Mouse (Mus musculus): ENCODE measurements at regions not wholly inside any gene's neighbourhood (a gene's known extent, or its start where the extent isn't known, plus 50 kb on each side); places are given as distances from the start of the nearest gene placed in this dataset.

DNA sequence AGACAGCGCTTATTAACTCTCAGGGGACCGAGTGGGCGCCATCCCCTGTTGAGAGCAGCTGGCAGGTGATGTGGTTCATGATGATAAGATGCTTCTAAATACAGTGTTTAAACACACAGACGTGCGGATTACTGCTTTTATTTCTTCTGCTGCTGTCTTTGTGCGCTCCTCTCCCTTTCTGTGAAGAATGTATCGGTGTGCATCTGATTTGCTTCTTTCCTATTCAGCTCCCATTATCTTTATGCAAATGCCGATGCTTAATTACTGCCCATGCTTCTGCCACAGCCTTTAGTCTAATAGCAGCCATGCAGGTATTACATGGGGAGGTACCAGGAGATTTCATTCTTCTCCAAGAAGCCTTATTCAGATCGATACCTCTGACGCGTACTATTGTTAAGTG, 240.6 kb upstream of the Smlr1 start:
- Histone ChIP-seq H3K4me1 (no peaks in the 10 kb centered on the region), H3K36me3 (no peaks in the 10 kb centered on the region), H3K4me3 (no peak overlapping the region), H3K9ac (no peak overlapping the region), H3K27me3 (replicated peaks) (no peaks in the 10 kb centered on the region), H3K9me3 (no peaks in the 10 kb centered on the region), H3K4me2 (no peak overlapping the region), H3K27ac (replicated peaks) (no peak overlapping the region)
- WGBS, result 79% methylated on average over 11 of the region's 11 CpGs
- ATAC-seq (ENCODE audit: extremely low read depth, insufficient number of reproducible peaks, low FRiP score, low TSS enrichment), result no peak

DNA sequence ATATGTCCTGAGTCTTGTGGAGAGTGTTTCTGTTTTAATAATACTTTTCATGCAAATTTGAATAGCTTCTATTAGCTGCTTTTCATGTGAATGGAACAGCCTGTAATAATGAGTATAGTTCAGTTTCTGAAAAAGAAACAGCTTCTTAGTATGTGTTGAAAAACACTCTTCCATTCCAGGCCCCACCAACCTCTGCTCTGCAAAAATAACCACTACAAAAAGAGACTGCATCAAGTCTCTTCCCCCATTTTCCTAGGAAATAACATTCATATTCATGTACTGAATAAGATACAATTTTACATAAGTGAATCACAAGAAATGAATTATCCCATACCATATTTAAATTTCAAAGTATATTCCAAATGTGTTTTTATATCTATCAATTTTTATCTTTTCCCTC, 234.0 kb upstream of the Smlr1 start:
- Histone ChIP-seq H3K4me2 (no peak overlapping the region), H3K9ac (no peak overlapping the region), H3K36me3 (no peaks in the 10 kb centered on the region), H3K4me1 (no peaks in the 10 kb centered on the region), H3K9me3 (no peaks in the 10 kb centered on the region), H3K27ac (replicated peaks) (no peak overlapping the region), H3K4me3 (no peak overlapping the region), H3K27me3 (replicated peaks) (no peaks in the 10 kb centered on the region)
- no peak for ATAC-seq (ENCODE audit: extremely low read depth, insufficient number of reproducible peaks, low FRiP score, low TSS enrichment)

DNA sequence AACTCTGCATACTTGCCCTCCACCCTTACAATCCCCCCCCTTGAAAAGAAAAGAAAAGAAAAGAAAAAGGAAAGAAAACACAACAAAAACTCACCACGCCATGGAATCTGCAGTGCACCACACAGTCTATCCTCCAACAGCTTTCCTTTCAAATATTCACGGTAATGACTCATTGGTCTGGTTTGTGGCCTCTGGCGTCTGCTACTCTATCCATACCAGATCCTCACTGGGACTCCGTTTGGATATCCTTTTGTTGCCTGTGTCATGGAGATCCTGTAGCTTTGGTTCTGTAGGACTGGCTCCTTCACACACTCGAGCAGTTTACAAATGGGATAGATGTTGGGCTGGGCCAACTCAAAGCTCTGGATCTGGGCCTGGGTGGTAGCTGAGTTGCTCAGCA, 232.4 kb upstream of the Smlr1 start:
- WGBS, result 80% methylated on average over 5 of the region's 5 CpGs
- ATAC-seq (ENCODE audit: extremely low read depth, insufficient number of reproducible peaks, low FRiP score, low TSS enrichment), result no peak

DNA sequence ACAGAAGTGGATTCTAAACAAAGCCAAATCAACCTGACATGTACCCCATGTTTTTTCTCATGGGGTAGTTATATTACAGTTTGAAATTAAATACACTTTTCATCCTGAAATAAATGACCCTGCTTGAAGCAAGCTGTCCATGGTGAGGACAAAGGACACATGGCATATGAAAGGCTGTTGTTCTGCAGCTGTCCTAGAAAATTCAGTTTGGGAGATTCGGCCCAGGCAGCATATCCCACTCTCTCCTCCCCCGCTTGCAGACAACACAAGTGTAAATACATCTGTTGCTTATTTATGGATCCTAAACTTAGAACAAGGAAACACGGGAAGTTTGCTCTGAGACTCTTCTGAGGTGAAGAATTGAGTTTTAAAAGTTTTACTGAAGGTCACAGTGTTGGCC, 218.2 kb upstream of the Smlr1 start:
- ATAC-seq (ENCODE audit: extremely low read depth, insufficient number of reproducible peaks, low FRiP score, low TSS enrichment), result no peak
- H3K4me1 ChIP-seq, result no peaks in the 10 kb centered on the region
- no peaks in the 10 kb centered on the region for H3K36me3 ChIP-seq

More for the DNA sequence above, 232.4 kb upstream of the Smlr1 start:
- H3K4me1 ChIP-seq, result no peaks in the 10 kb centered on the region
- no peaks in the 10 kb centered on the region for H3K36me3 ChIP-seq
- no peak overlapping the region for H3K4me2 ChIP-seq
- H3K27me3 ChIP-seq (replicated peaks), result no peaks in the 10 kb centered on the region
- no peaks in the 10 kb centered on the region for H3K9me3 ChIP-seq
- H3K9ac ChIP-seq, result no peak overlapping the region
- no peak overlapping the region for H3K4me3 ChIP-seq
- no peak overlapping the region for H3K27ac ChIP-seq (replicated peaks)

DNA sequence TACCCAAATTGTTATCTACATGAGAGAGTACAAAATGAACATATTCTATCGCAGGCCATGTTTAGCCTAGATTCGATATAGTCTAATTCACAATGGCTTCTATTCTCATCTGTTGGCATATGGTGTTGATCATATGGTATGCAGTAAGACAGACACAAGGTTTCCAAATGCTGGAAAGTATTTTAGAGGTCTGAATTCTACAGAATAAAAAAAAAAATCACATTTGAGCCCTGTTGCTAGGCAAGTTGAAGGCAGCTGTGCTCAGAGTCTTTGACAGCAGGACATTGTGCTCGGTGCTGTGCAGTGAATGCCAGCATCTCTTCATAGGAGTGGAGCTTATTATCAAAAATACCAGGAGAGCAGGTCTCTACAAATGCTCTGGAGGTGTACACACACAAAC, 206.6 kb upstream of the Smlr1 start:
- Histone ChIP-seq H3K36me3 (no peaks in the 10 kb centered on the region), H3K4me2 (no peak overlapping the region), H3K27ac (replicated peaks) (no peak overlapping the region), H3K9me3 (no peaks in the 10 kb centered on the region), H3K9ac (no peak overlapping the region), H3K4me3 (no peak overlapping the region), H3K4me1 (no peaks in the 10 kb centered on the region), H3K27me3 (replicated peaks) (no peaks in the 10 kb centered on the region)
- WGBS, result 74% methylated on average over 3 of the region's 3 CpGs
- no peak for ATAC-seq (ENCODE audit: extremely low read depth, insufficient number of reproducible peaks, low FRiP score, low TSS enrichment)

More for the DNA sequence above, 218.2 kb upstream of the Smlr1 start:
- H3K4me3 ChIP-seq, result no peak overlapping the region
- no peak overlapping the region for H3K9ac ChIP-seq
- no peak overlapping the region for H3K27ac ChIP-seq (replicated peaks)
- H3K9me3 ChIP-seq, result no peaks in the 10 kb centered on the region
- WGBS, result 67% methylated on average over 3 of the region's 3 CpGs
- H3K27me3 ChIP-seq (replicated peaks), result no peaks in the 10 kb centered on the region
- H3K4me2 ChIP-seq, result no peak overlapping the region

DNA sequence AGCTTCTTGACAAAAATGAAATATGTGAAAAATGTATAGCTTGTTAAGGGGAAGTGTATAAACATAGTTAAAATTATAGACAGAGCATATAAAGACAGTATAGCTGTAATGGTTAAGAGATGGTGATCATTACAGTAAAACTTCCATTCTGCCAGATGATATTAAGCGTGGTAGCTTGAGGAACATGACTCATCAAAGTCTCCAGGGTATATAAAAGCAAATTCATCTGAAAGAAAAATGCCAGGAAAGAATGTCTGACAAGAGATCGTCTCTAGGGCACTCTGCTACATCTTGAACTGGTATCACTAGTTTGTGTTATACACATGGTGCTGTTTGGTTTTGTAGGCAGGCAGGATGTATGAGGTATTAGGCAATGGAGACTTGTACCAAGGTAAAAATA, 204.9 kb upstream of the Smlr1 start:
- Histone ChIP-seq H3K4me3 (no peak overlapping the region), H3K4me2 (no peak overlapping the region), H3K27me3 (replicated peaks) (no peaks in the 10 kb centered on the region), H3K4me1 (no peaks in the 10 kb centered on the region), H3K27ac (replicated peaks) (no peak overlapping the region), H3K36me3 (no peaks in the 10 kb centered on the region), H3K9me3 (no peaks in the 10 kb centered on the region; the same call in 1 of the 2 replicates), H3K9ac (no peak overlapping the region)
- WGBS, result 68% methylated on average over 2 of the region's 2 CpGs
- no peak for ATAC-seq (ENCODE audit: extremely low read depth, insufficient number of reproducible peaks, low FRiP score, low TSS enrichment)

DNA sequence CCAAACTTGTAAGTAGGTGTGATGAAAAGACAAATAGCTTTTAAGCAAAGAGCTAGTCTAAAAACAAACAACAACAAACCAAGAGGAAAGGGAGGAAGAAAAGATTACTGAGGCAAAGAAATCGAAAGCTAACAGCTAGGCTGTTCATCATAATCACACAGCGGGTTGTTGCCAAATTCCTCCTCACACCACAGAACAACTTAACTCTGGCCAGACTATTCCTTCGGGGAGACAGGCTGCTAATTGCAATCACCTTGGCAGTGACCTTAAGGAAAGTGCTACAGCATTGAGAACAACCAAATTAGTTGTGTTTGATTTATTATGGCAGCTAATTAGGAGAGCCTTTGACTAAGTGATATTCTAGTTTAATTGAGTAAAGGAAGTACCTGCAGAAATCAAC, 194.4 kb upstream of the Smlr1 start:
- ATAC-seq (ENCODE audit: extremely low read depth, insufficient number of reproducible peaks, low FRiP score, low TSS enrichment), result no peak

DNA sequence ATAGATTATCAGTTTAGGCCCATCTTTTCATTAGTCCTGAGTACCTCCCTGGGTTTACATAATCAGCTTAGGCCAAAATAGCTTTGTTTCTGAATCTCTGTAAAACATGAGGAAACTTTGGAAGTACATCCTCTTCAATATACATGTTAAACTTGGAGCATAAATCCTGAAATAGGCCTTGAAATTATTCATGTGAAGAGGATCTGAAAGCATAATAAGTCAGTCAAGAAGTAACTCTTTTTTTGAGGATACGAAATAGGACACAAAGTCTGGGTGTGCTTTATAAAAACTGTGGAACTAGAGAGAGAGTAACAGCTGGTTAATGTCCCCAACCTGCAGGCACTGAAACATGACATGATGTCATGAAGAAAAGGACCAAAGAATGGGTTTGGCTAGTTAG, 187.9 kb upstream of the Smlr1 start:
- H3K4me3 ChIP-seq, result no peak overlapping the region
- 76% methylated on average over 1 of the region's 1 CpGs for WGBS
- H3K9ac ChIP-seq, result no peak overlapping the region
- H3K27ac ChIP-seq (replicated peaks), result no peak overlapping the region
- no peak for ATAC-seq (ENCODE audit: extremely low read depth, insufficient number of reproducible peaks, low FRiP score, low TSS enrichment)
- H3K4me1 ChIP-seq, result no peaks in the 10 kb centered on the region
- H3K36me3 ChIP-seq, result no peaks in the 10 kb centered on the region
- H3K9me3 ChIP-seq, result no peaks in the 10 kb centered on the region
- H3K27me3 ChIP-seq (replicated peaks), result no peaks in the 10 kb centered on the region
- H3K4me2 ChIP-seq, result no peak overlapping the region

More for the DNA sequence above, 194.4 kb upstream of the Smlr1 start:
- no peak overlapping the region for H3K4me3 ChIP-seq
- no peak overlapping the region for H3K9ac ChIP-seq
- H3K4me1 ChIP-seq, result 0 out of 2 replicates have a peak, but pooled peaks cover 5% of the 10 kb centered on the region
- H3K27me3 ChIP-seq (replicated peaks), result no peaks in the 10 kb centered on the region
- WGBS, result 28% methylated on average over 3 of the region's 3 CpGs
- no peaks in the 10 kb centered on the region for H3K36me3 ChIP-seq
- H3K9me3 ChIP-seq, result no peaks in the 10 kb centered on the region
- no peak overlapping the region for H3K27ac ChIP-seq (replicated peaks)
- no peak overlapping the region for H3K4me2 ChIP-seq

DNA sequence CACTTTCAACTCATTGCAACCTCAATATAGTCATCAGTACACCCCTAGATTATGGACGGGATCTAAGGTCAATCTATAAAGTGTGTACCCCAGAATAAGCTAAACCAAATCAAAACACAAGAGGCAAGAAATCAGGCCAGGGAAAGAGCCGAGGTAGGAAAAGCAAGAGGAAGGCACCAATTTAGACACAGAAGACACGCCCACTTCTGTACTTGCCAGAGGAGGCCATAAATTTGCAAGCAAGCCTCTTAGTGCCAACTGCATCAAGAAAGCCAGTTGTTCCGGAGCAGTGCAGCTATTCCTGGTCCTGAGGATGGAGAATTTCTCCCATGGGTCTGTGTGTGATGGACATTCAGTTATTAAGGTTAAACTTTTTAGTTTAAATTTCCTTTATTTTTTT, 179.7 kb upstream of the Smlr1 start:
- H3K9ac ChIP-seq, result no peak overlapping the region
- H3K36me3 ChIP-seq, result no peaks in the 10 kb centered on the region
- ATAC-seq (ENCODE audit: extremely low read depth, insufficient number of reproducible peaks, low FRiP score, low TSS enrichment), result no peak
- no peak overlapping the region for H3K4me3 ChIP-seq
- H3K27me3 ChIP-seq (replicated peaks), result no peaks in the 10 kb centered on the region
- no peaks in the 10 kb centered on the region for H3K9me3 ChIP-seq
- 69% methylated on average over 4 of the region's 4 CpGs for WGBS
- H3K4me1 ChIP-seq, result no peaks in the 10 kb centered on the region
- no peak overlapping the region for H3K27ac ChIP-seq (replicated peaks)
- no peak overlapping the region for H3K4me2 ChIP-seq

DNA sequence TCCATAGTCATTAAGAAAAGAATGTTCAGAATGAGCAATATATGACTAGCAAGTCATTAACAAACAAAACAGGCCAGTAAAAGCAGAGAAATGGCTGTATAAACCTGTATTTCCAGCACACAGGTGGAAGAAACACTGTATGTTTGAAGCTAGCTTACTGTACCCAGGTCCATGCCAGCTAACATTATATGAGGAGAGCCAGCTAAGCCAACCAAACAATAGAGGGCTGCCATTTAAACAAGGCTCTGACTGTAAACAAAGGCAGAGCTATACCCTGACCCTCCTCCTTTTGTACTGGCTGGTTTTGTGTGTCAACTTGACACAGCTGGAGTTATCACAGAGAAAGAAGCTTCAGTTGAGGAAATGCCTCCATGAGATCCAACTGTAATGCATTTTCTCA, 178.6 kb upstream of the Smlr1 start:
- Histone ChIP-seq H3K27me3 (replicated peaks) (no peaks in the 10 kb centered on the region), H3K27ac (replicated peaks) (no peak overlapping the region), H3K9ac (no peak overlapping the region), H3K4me1 (no peaks in the 10 kb centered on the region), H3K9me3 (no peaks in the 10 kb centered on the region), H3K4me3 (no peak overlapping the region), H3K4me2 (no peak overlapping the region), H3K36me3 (no peaks in the 10 kb centered on the region)
- no peak for ATAC-seq (ENCODE audit: extremely low read depth, insufficient number of reproducible peaks, low FRiP score, low TSS enrichment)

DNA sequence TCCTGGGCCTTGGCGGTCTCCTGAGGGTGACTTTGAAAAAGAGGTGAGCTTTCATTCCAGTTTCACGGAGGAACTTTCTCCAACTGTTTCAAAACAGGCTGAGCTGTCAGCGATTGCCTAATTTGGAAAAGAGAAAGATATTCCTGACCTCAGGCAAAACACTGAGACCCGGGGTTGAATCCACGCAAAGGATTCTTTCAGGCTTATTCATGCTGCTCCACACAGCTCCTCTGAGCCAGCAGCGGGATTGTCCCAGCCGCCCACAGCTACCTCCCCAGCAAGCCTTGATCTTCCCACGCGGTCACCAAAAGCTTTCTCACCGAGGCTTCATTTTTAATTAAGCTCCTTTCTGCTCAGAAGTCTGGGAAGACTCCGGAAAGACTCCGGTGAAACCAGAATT, 178.0 kb upstream of the Smlr1 start:
- Histone ChIP-seq H3K36me3 (no peaks in the 10 kb centered on the region), H3K9me3 (no peaks in the 10 kb centered on the region), H3K4me3 (no peak overlapping the region), H3K27ac (replicated peaks) (no peak overlapping the region), H3K4me1 (no peaks in the 10 kb centered on the region), H3K4me2 (no peak overlapping the region), H3K9ac (no peak overlapping the region), H3K27me3 (replicated peaks) (no peaks in the 10 kb centered on the region)
- ATAC-seq (ENCODE audit: extremely low read depth, insufficient number of reproducible peaks, low FRiP score, low TSS enrichment), result no peak
- 56% methylated on average over 12 of the region's 12 CpGs for WGBS

DNA sequence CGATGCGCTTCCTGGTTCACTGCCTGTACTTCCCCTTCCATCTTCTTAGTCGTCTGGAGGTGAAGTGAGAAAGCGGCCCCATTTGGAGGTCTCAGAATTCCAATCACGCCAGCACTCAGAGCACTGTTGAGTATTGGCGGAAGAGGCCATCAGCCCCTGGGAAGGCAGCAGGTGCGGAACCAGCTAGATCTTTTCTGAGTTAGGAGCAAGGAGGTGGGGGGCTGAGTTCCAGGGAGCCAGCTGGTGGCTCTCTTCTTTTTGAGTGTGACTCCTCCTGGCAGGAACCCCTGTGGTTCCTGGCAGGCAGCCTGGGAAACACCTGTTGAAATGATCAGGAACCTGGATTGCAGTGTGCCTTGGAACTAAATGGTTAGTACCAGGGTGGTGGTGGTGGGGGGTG, 171.9 kb upstream of the Smlr1 start:
- H3K4me1 ChIP-seq, result no peaks in the 10 kb centered on the region
- H3K4me3 ChIP-seq, result no peak overlapping the region
- H3K9ac ChIP-seq, result no peak overlapping the region
- 34% methylated on average over 7 of the region's 7 CpGs for WGBS
- ATAC-seq (ENCODE audit: extremely low read depth, insufficient number of reproducible peaks, low FRiP score, low TSS enrichment), result no peak
- H3K27me3 ChIP-seq (replicated peaks), result no peaks in the 10 kb centered on the region
- H3K4me2 ChIP-seq, result no peak overlapping the region
- no peak overlapping the region for H3K27ac ChIP-seq (replicated peaks)
- H3K36me3 ChIP-seq, result no peaks in the 10 kb centered on the region
- no peaks in the 10 kb centered on the region for H3K9me3 ChIP-seq

DNA sequence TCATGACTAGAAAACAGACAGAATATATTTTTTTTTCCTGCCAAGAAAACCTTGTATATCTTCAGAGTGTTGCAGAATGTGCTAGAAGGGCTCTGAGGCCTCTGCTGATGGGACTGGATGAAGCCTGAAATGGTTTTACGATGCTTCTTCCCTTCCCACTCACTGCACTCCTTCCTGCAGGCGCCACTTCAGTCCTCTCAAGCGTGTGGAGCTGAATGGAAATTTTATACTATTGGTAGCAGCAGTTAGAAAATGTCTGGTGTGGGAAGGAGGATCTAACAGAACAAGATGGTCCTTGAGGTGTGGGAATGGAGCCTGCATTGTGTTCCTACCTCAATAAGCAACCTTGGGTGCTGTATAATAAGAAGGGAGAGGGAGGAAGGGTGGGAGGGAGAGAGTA, 166.1 kb upstream of the Smlr1 start:
- Histone ChIP-seq H3K4me2 (no peak overlapping the region), H3K9me3 (no peaks in the 10 kb centered on the region), H3K9ac (no peak overlapping the region), H3K4me1 (no peaks in the 10 kb centered on the region), H3K27ac (replicated peaks) (no peak overlapping the region), H3K4me3 (no peak overlapping the region), H3K36me3 (no peaks in the 10 kb centered on the region), H3K27me3 (replicated peaks) (no peaks in the 10 kb centered on the region)
- ATAC-seq (ENCODE audit: extremely low read depth, insufficient number of reproducible peaks, low FRiP score, low TSS enrichment), result no peak
- WGBS, result 94% methylated on average over 3 of the region's 3 CpGs
